Mouse (Mus musculus) adrenal gland, adult (tissue): ENCODE data around the gene Igf2bp2.

Experiments
- DNase-seq, 2 experiments: peaks; one replicate each; pipeline ENCODE4 v3.0.0; 2022 to 2023; ENCODE audit warnings: low spot score in 1 of 2; ENCODE audit not compliant: inconsistent age in 2 of 2

The Igf2bp2 gene

GRCm38 (mm10) chr16:22162512-22163455, at the start of gene Igf2bp2:
Igf2bp2 (minus strand) TSS chr16:22163299.
- DNase-seq: peak; percentile 82 to 89

GRCm38 (mm10) chr16:22203501-22203900, 40.4 kb upstream of the Igf2bp2 start:
- no peak for DNase-seq

- no peak for DNase-seq
These were observed 38.8 kb upstream of the Igf2bp2 start for GRCm38 (mm10) chr16:22201858-22202257.

- DNase-seq: no peak
These were observed 37.4 kb upstream of the Igf2bp2 start for GRCm38 (mm10) chr16:22200476-22200875.

- no peak for DNase-seq
These were observed 24.3 kb upstream of the Igf2bp2 start for GRCm38 (mm10) chr16:22187366-22187765.

- DNase-seq: no peak
These were observed 22.3 kb upstream of the Igf2bp2 start for GRCm38 (mm10) chr16:22185411-22185810.

- no peak for DNase-seq
These were observed 21.0 kb upstream of the Igf2bp2 start for GRCm38 (mm10) chr16:22184113-22184512.

GRCm38 (mm10) chr16:22182286-22182685, 19.2 kb upstream of the Igf2bp2 start:
- peak in 1 of 2 experiments; percentile 36 for DNase-seq

GRCm38 (mm10) chr16:22178793-22179192, 15.7 kb upstream of the Igf2bp2 start:
- no peak for DNase-seq

- no peak for DNase-seq
These were observed 14.9 kb upstream of the Igf2bp2 start for GRCm38 (mm10) chr16:22177999-22178398.

GRCm38 (mm10) chr16:22168731-22169130, 5.6 kb upstream of the Igf2bp2 start:
- DNase-seq: no peak

- DNase-seq: no peak
These were observed 2.5 kb upstream of the Igf2bp2 start for GRCm38 (mm10) chr16:22165556-22165955.

GRCm38 (mm10) chr16:22164446-22164845, 1.3 kb upstream of the Igf2bp2 start:
- no peak for DNase-seq

GRCm38 (mm10) chr16:22163456-22163851, 355 bp upstream of the Igf2bp2 start:
- DNase-seq: peak in 1 of 2 experiments; percentile 77

GRCm38 (mm10) chr16:22162066-22162511, 1.0 kb downstream of the Igf2bp2 start:
- peak; percentile 28 to 78 for DNase-seq

- peak; percentile 25 to 77 for DNase-seq
These were observed 1.6 kb downstream of the Igf2bp2 start for GRCm38 (mm10) chr16:22161351-22162065.

GRCm38 (mm10) chr16:22160386-22161145, 2.5 kb downstream of the Igf2bp2 start:
- DNase-seq: peak in 1 of 2 experiments; percentile 31

GRCm38 (mm10) chr16:22152941-22153444, 10.1 kb downstream of the Igf2bp2 start:
- DNase-seq: no peak

- DNase-seq: no peak
These were observed 11.3 kb downstream of the Igf2bp2 start for GRCm38 (mm10) chr16:22151706-22152315.

GRCm38 (mm10) chr16:22150421-22150820, 12.7 kb downstream of the Igf2bp2 start:
- DNase-seq: peak in 1 of 2 experiments; percentile 63
